28 mouse cellular contexts compared by ENCODE assay signal in genomic region chr1:172279768-172280509, GRCm38 (mm10). TPM values are rescaled to one million over a fixed set of nuclear protein-coding genes. Genes with fewer than 3 reads are reported as not detected.
DNase-seq lines count a peak whose midpoint lies in the region; ATAC-seq and TF ChIP-seq lines count a peak whose summit lies in the region.
"Had no signal": no experiment of that assay in that cellular context is flagged by ENCODE, and none has a peak within 500 bp of the region (broad histone marks: within the 10 kb centered on the region; RNA-seq: fewer than 3 reads in every experiment).

No protein-coding gene starts in this region.

- no peak for DNase-seq in forebrain, embryonic 14.5 days (ENCODE audit: low spot score)
- DNase-seq in hindbrain, embryonic 10.5 days (ENCODE audit: low spot score) = no peak
- DNase-seq in MN1 (ENCODE audit: low spot score) = peak; percentile 12
- no peak for DNase-seq in cerebellum, adult 2 months
- DNase-seq: adrenal gland, postnatal 36 days; cerebellum, adult 11 months; cerebellum, postnatal 10 days; gastrocnemius, postnatal 36 days; heart, postnatal 36 days; kidney, adult 2 months; lung, adult 18-20 months; lung, postnatal 10 days had no signal

- H3K4me3 ChIP-seq in forebrain, embryonic 16.5 days (replicated peaks; ENCODE audit: low read length) = no peak overlapping the region
- no peak overlapping the region for H3K4me3 ChIP-seq in forebrain, embryonic 14.5 days (ENCODE audit: low read depth, low read length)
- no peak overlapping the region for H3K4me3 ChIP-seq in hindbrain, embryonic 10.5 days
- H3K4me3 ChIP-seq in hindbrain, embryonic 12.5 days = no peak overlapping the region
- H3K4me3 ChIP-seq in megakaryocyte, embryonic 14.5 days (replicated peaks) = peak overlapping the region; percentile 62
- no peak overlapping the region for H3K4me3 ChIP-seq in cerebellum, adult 2 months (replicated peaks; ENCODE audit: insufficient read depth, low read depth, low read length)
- H3K4me3 ChIP-seq: embryonic facial prominence, embryonic 12.5 days; heart, embryonic 15.5 days; limb, embryonic 12.5 days; liver, embryonic 12.5 days had no signal

- no peak for TF ChIP-seq CTCF in cerebellum, adult 2 months (IDR thresholded peaks at IDR 0.05; ENCODE audit: borderline replicate concordance, insufficient read depth, low read depth, low read length)

- TF ChIP-seq POLR2A in cerebellum, adult 2 months (IDR thresholded peaks at IDR 0.05; ENCODE audit: borderline replicate concordance, insufficient read depth, low read length) = no peak

- no peaks in the 10 kb centered on the region for H3K9me3 ChIP-seq in forebrain, embryonic 16.5 days (ENCODE audit: control insufficient read depth, low read length)
- H3K9me3 ChIP-seq in forebrain, embryonic 14.5 days (replicated peaks; ENCODE audit: control insufficient read depth, low read length) = no peaks in the 10 kb centered on the region
- no peaks in the 10 kb centered on the region for H3K9me3 ChIP-seq in hindbrain, embryonic 10.5 days
- no peaks in the 10 kb centered on the region for H3K9me3 ChIP-seq in hindbrain, embryonic 12.5 days (replicated peaks)
- no peaks in the 10 kb centered on the region for H3K9me3 ChIP-seq in megakaryocyte, embryonic 14.5 days
- H3K9me3 ChIP-seq: embryonic facial prominence, embryonic 12.5 days; heart, embryonic 15.5 days; limb, embryonic 12.5 days; liver, embryonic 12.5 days had no signal

- H3K27ac ChIP-seq in forebrain, embryonic 16.5 days (ENCODE audit: low read length) = no peak overlapping the region
- no peak overlapping the region for H3K27ac ChIP-seq in forebrain, embryonic 14.5 days (ENCODE audit: low read depth, low read length)
- peak overlapping the region; percentile 30; the same call in 1 of the 2 replicates for H3K27ac ChIP-seq in hindbrain, embryonic 10.5 days
- no peak overlapping the region for H3K27ac ChIP-seq in hindbrain, embryonic 12.5 days
- H3K27ac ChIP-seq in cerebellum, adult 2 months (ENCODE audit: insufficient read depth, low read length) = no peak overlapping the region
- H3K27ac ChIP-seq: embryonic facial prominence, embryonic 12.5 days; heart, embryonic 15.5 days; kidney, postnatal 0 days; limb, embryonic 12.5 days; liver, embryonic 12.5 days had no signal

- H3K4me1 ChIP-seq in forebrain, embryonic 16.5 days (replicated peaks; ENCODE audit: control insufficient read depth, insufficient read depth, low read length) = no peaks in the 10 kb centered on the region
- H3K4me1 ChIP-seq in forebrain, embryonic 14.5 days (ENCODE audit: control insufficient read depth, insufficient read depth, low read length) = no peaks in the 10 kb centered on the region
- no peaks in the 10 kb centered on the region; the same call in 1 of the 2 replicates for H3K4me1 ChIP-seq in hindbrain, embryonic 10.5 days (replicated peaks)
- 0 out of 2 replicates have a peak, but pooled peaks cover 4% of the 10 kb centered on the region for H3K4me1 ChIP-seq in hindbrain, embryonic 12.5 days
- peaks cover 40% of the 10 kb centered on the region for H3K4me1 ChIP-seq in megakaryocyte, embryonic 14.5 days
- peaks cover 8% of the 10 kb centered on the region for H3K4me1 ChIP-seq in cerebellum, adult 2 months (ENCODE audit: control insufficient read depth, insufficient read depth, low read length)
- H3K4me1 ChIP-seq: embryonic facial prominence, embryonic 12.5 days; limb, embryonic 12.5 days; liver, embryonic 12.5 days had no signal

- 80% methylated on average over 16 of the region's 16 CpGs for WGBS in forebrain, embryonic 16.5 days
- 84% methylated on average over 16 of the region's 16 CpGs for WGBS in forebrain, embryonic 14.5 days
- 83% methylated on average over 16 of the region's 16 CpGs for WGBS in hindbrain, embryonic 10.5 days
- 78% methylated on average over 16 of the region's 16 CpGs for WGBS in hindbrain, embryonic 12.5 days
- 71% methylated on average over 16 of the region's 16 CpGs for WGBS in cerebellum, adult 2 months

- no peak overlapping the region for H3K4me2 ChIP-seq in forebrain, embryonic 16.5 days (ENCODE audit: low read length)
- no peak overlapping the region for H3K4me2 ChIP-seq in forebrain, embryonic 14.5 days (ENCODE audit: low read length)
- H3K4me2 ChIP-seq in hindbrain, embryonic 12.5 days (replicated peaks) = no peak overlapping the region
- H3K4me2 ChIP-seq: embryonic facial prominence, embryonic 12.5 days; heart, embryonic 15.5 days; limb, embryonic 12.5 days; liver, embryonic 12.5 days had no signal

- no peaks in the 10 kb centered on the region for H3K27me3 ChIP-seq in forebrain, embryonic 16.5 days (replicated peaks; ENCODE audit: control insufficient read depth, insufficient read depth, low read length)
- no peaks in the 10 kb centered on the region for H3K27me3 ChIP-seq in forebrain, embryonic 14.5 days (replicated peaks; ENCODE audit: control insufficient read depth, insufficient read depth, low read length)
- H3K27me3 ChIP-seq in hindbrain, embryonic 10.5 days (ENCODE audit: insufficient read depth, poor library complexity, severe bottlenecking) = no peaks in the 10 kb centered on the region
- no peaks in the 10 kb centered on the region for H3K27me3 ChIP-seq in hindbrain, embryonic 12.5 days
- peaks cover 46% of the 10 kb centered on the region for H3K27me3 ChIP-seq in megakaryocyte, embryonic 14.5 days (replicated peaks)
- no peaks in the 10 kb centered on the region for H3K27me3 ChIP-seq in cerebellum, adult 2 months (ENCODE audit: control insufficient read depth, insufficient read depth, low read length)
- H3K27me3 ChIP-seq: embryonic facial prominence, embryonic 12.5 days; heart, embryonic 15.5 days; limb, embryonic 12.5 days had no signal

- H3K36me3 ChIP-seq in forebrain, embryonic 16.5 days (ENCODE audit: control insufficient read depth, insufficient read depth) = no peaks in the 10 kb centered on the region
- H3K36me3 ChIP-seq in forebrain, embryonic 14.5 days (ENCODE audit: control insufficient read depth, insufficient read depth, low read length) = peaks cover 3% of the 10 kb centered on the region; the same call in 1 of the 2 replicates
- H3K36me3 ChIP-seq in hindbrain, embryonic 10.5 days = no peaks in the 10 kb centered on the region
- H3K36me3 ChIP-seq in hindbrain, embryonic 12.5 days = no peaks in the 10 kb centered on the region
- no peaks in the 10 kb centered on the region for H3K36me3 ChIP-seq in megakaryocyte, embryonic 14.5 days (replicated peaks; ENCODE audit: low read length)
- H3K36me3 ChIP-seq: embryonic facial prominence, embryonic 12.5 days; liver, embryonic 12.5 days had no signal

- no peak overlapping the region for H3K9ac ChIP-seq in forebrain, embryonic 16.5 days (replicated peaks; ENCODE audit: low read depth, low read length)
- H3K9ac ChIP-seq in forebrain, embryonic 14.5 days (ENCODE audit: low read length) = no peak overlapping the region
- H3K9ac ChIP-seq in hindbrain, embryonic 12.5 days = no peak overlapping the region
- H3K9ac ChIP-seq: embryonic facial prominence, embryonic 12.5 days; heart, embryonic 15.5 days; limb, embryonic 12.5 days; liver, embryonic 12.5 days had no signal

- ATAC-seq in forebrain, embryonic 16.5 days = 0 out of 2 replicates have a peak, but pooled peaks have one; percentile 30
- no peak for ATAC-seq in forebrain, embryonic 14.5 days
- no peak for ATAC-seq in hindbrain, embryonic 12.5 days (ENCODE audit: low FRiP score)
- ATAC-seq in megakaryocyte, adult 5-6 weeks (ENCODE audit: poor library complexity, severe bottlenecking) = no peak
- ATAC-seq: CD4-positive, CD25-positive, alpha-beta regulatory T cell, adult 4 months; liver, embryonic 12.5 days had no signal

RNA-seq across cellular contexts. Expression of gene Atp1a2, which starts 17.9 kb away (rescaled TPM):
- polyA plus RNA-seq in forebrain, embryonic 16.5 days (2015; fragmentation: Nextera tagmentation; extraction: Ambion mirVana) = 42.4 and 47.1 TPM in 2 replicates
- 12.9 and 19.8 TPM in 2 replicates for polyA plus RNA-seq in forebrain, embryonic 14.5 days (2014; fragmentation: Nextera tagmentation; extraction: Ambion mirVana)
- polyA plus RNA-seq in hindbrain, embryonic 10.5 days (2016; fragmentation: Nextera tagmentation; extraction: Ambion mirVana) = 2.1 and 2.3 TPM in 2 replicates
- 13.7 and 16.1 TPM in 2 replicates for polyA plus RNA-seq in hindbrain, embryonic 12.5 days (2016; fragmentation: Nextera tagmentation; extraction: Ambion mirVana)
- 0.03 TPM in 1 of 2 replicates, not detected in the other for polyA plus RNA-seq in megakaryocyte, embryonic 14.5 days (2012; ENCODE audit: insufficient read depth, low replicate concordance)
- total RNA-seq in megakaryocyte, adult 5-6 weeks (2015) = 0.02 TPM in 1 of 2 replicates, not detected in the other
- not detected in 2 replicates for total RNA-seq in megakaryocyte, adult 5-6 weeks (2017)
- polyA plus RNA-seq in cerebellum, adult 2 months (2012; rRNA removed) = 535 and 584 TPM in 2 replicates

RNA-seq across cellular contexts. Expression of gene Igsf8, which starts 18.5 kb away (rescaled TPM):
- 136 and 152 TPM in 2 replicates for polyA plus RNA-seq in forebrain, embryonic 16.5 days (2015; fragmentation: Nextera tagmentation; extraction: Ambion mirVana)
- polyA plus RNA-seq in forebrain, embryonic 14.5 days (2014; fragmentation: Nextera tagmentation; extraction: Ambion mirVana) = 132 and 147 TPM in 2 replicates
- 63.5 and 142 TPM in 2 replicates for polyA plus RNA-seq in hindbrain, embryonic 10.5 days (2016; fragmentation: Nextera tagmentation; extraction: Ambion mirVana)
- 147 and 159 TPM in 2 replicates for polyA plus RNA-seq in hindbrain, embryonic 12.5 days (2016; fragmentation: Nextera tagmentation; extraction: Ambion mirVana)
- 18.9 and 46.3 TPM in 2 replicates for polyA plus RNA-seq in megakaryocyte, embryonic 14.5 days (2012; ENCODE audit: insufficient read depth, low replicate concordance)
- total RNA-seq in megakaryocyte, adult 5-6 weeks (2015) = 29.6 and 40.0 TPM in 2 replicates
- 26.1 and 34.4 TPM in 2 replicates for total RNA-seq in megakaryocyte, adult 5-6 weeks (2017)
- polyA plus RNA-seq in cerebellum, adult 2 months (2012; rRNA removed) = 254 and 269 TPM in 2 replicates

RNA-seq across cellular contexts. Expression of gene Atp1a4, which starts 21.7 kb away (rescaled TPM):
- polyA plus RNA-seq in forebrain, embryonic 16.5 days (2015; fragmentation: Nextera tagmentation; extraction: Ambion mirVana) = 0.11 TPM in 1 of 2 replicates, not detected in the other
- polyA plus RNA-seq in forebrain, embryonic 14.5 days (2014; fragmentation: Nextera tagmentation; extraction: Ambion mirVana) = 0.08 and 0.12 TPM in 2 replicates
- not detected in 2 replicates for polyA plus RNA-seq in hindbrain, embryonic 10.5 days (2016; fragmentation: Nextera tagmentation; extraction: Ambion mirVana)
- polyA plus RNA-seq in hindbrain, embryonic 12.5 days (2016; fragmentation: Nextera tagmentation; extraction: Ambion mirVana) = not detected in 2 replicates
- not detected in 2 replicates for polyA plus RNA-seq in megakaryocyte, embryonic 14.5 days (2012; ENCODE audit: insufficient read depth, low replicate concordance)
- total RNA-seq in megakaryocyte, adult 5-6 weeks (2015) = not detected in 2 replicates
- total RNA-seq in megakaryocyte, adult 5-6 weeks (2017) = not detected in 2 replicates
- polyA plus RNA-seq in cerebellum, adult 2 months (2012; rRNA removed) = 0.03 TPM in 1 of 2 replicates, not detected in the other
- total RNA-seq: heart, adult 8-10 months; heart, postnatal 36 days; layer of hippocampus, postnatal 25 days; left cerebral cortex, postnatal 14 days had no signal
- polyA plus RNA-seq: CD4-positive, CD25-positive, alpha-beta regulatory T cell, adult 4 months; embryonic facial prominence, embryonic 12.5 days; frontal cortex, adult 2 months; intestine, embryonic 14.5 days; kidney, postnatal 0 days; limb, embryonic 12.5 days; liver, embryonic 12.5 days; thymus, postnatal 0 days had no signal

RNA-seq across cellular contexts. Expression of gene Kcnj9, which starts 49.2 kb away (rescaled TPM):
- 2.6 and 4.2 TPM in 2 replicates for polyA plus RNA-seq in forebrain, embryonic 16.5 days (2015; fragmentation: Nextera tagmentation; extraction: Ambion mirVana)
- polyA plus RNA-seq in forebrain, embryonic 14.5 days (2014; fragmentation: Nextera tagmentation; extraction: Ambion mirVana) = 1.3 and 1.5 TPM in 2 replicates
- polyA plus RNA-seq in hindbrain, embryonic 10.5 days (2016; fragmentation: Nextera tagmentation; extraction: Ambion mirVana) = 0.11 and 0.71 TPM in 2 replicates
- polyA plus RNA-seq in hindbrain, embryonic 12.5 days (2016; fragmentation: Nextera tagmentation; extraction: Ambion mirVana) = 1.2 and 2.0 TPM in 2 replicates
- 0.13 TPM in 1 of 2 replicates, not detected in the other for polyA plus RNA-seq in megakaryocyte, embryonic 14.5 days (2012; ENCODE audit: insufficient read depth, low replicate concordance)
- total RNA-seq in megakaryocyte, adult 5-6 weeks (2015) = not detected in 2 replicates
- not detected in 2 replicates for total RNA-seq in megakaryocyte, adult 5-6 weeks (2017)
- polyA plus RNA-seq in cerebellum, adult 2 months (2012; rRNA removed) = 116 and 130 TPM in 2 replicates
- total RNA-seq: gastrocnemius, postnatal 36 days; heart, adult 8-10 months; heart, postnatal 36 days had no signal
- polyA plus RNA-seq: CD4-positive, CD25-positive, alpha-beta regulatory T cell, adult 4 months; heart, embryonic 15.5 days; intestine, embryonic 14.5 days; limb, embryonic 12.5 days; liver, embryonic 12.5 days had no signal

Comparison
In these comparisons a context has a peak if more than half of its experiments do, and no peak if none do; other contexts are left out.
1. RNA of gene Atp1a2, which starts 17.9 kb away (polyA plus RNA-seq): 535 to 584 TPM in cerebellum, adult 2 months; 42.4 to 47.1 TPM in forebrain, embryonic 16.5 days, 13.7 to 16.1 TPM in hindbrain, embryonic 12.5 days, 12.9 to 19.8 TPM in forebrain, embryonic 14.5 days, 2.1 to 2.3 TPM in hindbrain, embryonic 10.5 days and 0.03 TPM in megakaryocyte, embryonic 14.5 days; every median in the first group is over 10 times any median in the second.